Mouse (Mus musculus): ENCODE measurements around the gene Nol9. TPM values are rescaled to one million over a fixed set of nuclear protein-coding genes. Genes with fewer than 3 reads are reported as not detected.
A peak's percentile ranks its signal among the peaks of the same experiment; 100 is the strongest.

Gene Nol9
- polyA plus RNA-seq, 1 experiment from 2014 or later: 18.1 TPM

- Histone ChIP-seq H3K9me3 (no peaks in the 10 kb centered on the region), H3K36me3 (peaks cover 50% of the 10 kb centered on the region), H3K4me2 (peak overlapping the region; percentile 99), H3K27ac (replicated peaks) (peak overlapping the region; percentile 95), H3K9ac (peak overlapping the region; percentile 94), H3K27me3 (replicated peaks) (no peaks in the 10 kb centered on the region), H3K4me3 (peak overlapping the region; percentile 87), H3K4me1 (peaks cover 62% of the 10 kb centered on the region)
- 42% methylated on average over 8 of the region's 8 CpGs for WGBS
- ATAC-seq (ENCODE audit: extremely low read depth, insufficient number of reproducible peaks, low FRiP score, low TSS enrichment): no peak
Measured at GRCm38 (mm10) chr4:152011171-152011760, 27.9 kb upstream of the Nol9 start.

DNA sequence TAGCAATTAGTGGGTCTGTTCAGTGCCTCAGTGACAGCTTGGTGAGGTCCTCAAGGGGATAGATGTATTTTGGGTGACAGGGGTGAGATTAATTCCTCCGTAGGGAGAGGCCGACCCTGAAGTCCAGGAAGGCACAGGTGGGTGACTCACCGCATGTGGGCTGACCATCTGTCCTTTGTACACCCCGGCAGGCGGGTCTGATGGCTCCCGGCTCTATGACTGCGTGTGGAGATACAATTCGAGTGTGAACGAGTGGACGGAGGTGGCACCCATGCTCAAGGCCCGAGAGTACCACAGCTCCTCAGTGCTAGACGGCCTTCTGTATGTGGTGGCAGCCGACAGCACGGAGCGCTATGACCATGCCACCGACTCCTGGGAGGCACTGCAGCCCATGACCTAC, 27.0 kb upstream of the Nol9 start:
- 78% methylated on average over 16 of the region's 16 CpGs for WGBS
- H3K4me1 ChIP-seq: peaks cover 53% of the 10 kb centered on the region
- H3K27ac ChIP-seq (replicated peaks): peak overlapping the region; percentile 80; the same call in 1 of the 2 replicates
- H3K9ac ChIP-seq: peak overlapping the region; percentile 94
- peak overlapping the region; percentile 99 for H3K4me2 ChIP-seq
- H3K27me3 ChIP-seq (replicated peaks): no peaks in the 10 kb centered on the region
- H3K4me3 ChIP-seq: peak overlapping the region; percentile 87
- H3K36me3 ChIP-seq: peaks cover 58% of the 10 kb centered on the region
- H3K9me3 ChIP-seq: no peaks in the 10 kb centered on the region
- no peak for ATAC-seq (ENCODE audit: extremely low read depth, insufficient number of reproducible peaks, low FRiP score, low TSS enrichment)

DNA sequence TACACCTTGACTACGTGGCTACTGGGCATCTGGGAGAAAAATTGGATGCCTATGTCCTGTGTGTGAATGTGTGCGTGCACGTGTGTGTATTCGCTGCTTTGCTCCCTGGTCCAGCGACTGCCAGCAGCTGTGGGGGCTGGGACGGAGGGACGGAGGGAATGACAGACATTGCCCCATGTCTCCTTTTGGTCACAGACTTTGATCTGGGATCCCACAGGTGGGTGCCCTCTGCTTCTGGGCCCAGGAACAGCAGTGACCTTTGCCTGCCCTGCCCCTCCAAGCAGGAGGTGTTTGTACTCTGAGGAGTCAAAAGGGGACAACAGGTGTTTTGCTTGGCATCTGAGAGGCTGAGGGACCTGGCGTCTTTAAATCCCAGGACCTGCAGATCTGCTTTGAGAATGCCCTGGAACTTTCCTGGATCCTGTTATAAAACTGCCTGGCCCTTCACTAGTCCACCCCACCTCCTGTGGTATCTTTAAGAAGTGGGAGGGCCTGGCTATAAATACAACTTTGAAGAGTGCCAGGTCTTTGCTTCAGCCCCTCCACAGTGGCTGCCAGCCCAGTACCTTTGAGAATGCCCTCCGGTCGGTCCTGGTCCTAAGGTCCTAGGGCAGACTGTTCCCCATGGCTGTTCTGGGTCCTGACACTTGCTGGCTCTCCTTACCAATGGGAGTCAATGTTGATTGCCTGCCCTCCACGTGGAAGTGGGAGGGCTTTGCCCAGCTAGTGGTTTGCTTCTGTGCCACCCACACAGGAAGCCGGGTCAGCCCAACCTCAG, 25.9 kb upstream of the Nol9 start:
- H3K4me3 ChIP-seq: peak overlapping the region; percentile 24
- H3K9me3 ChIP-seq: no peaks in the 10 kb centered on the region
- H3K9ac ChIP-seq: peak overlapping the region; percentile 69
- ATAC-seq (ENCODE audit: extremely low read depth, insufficient number of reproducible peaks, low FRiP score, low TSS enrichment): no peak
- peak overlapping the region; percentile 80 for H3K27ac ChIP-seq (replicated peaks)
- 64% methylated on average over 12 of the region's 12 CpGs for WGBS
- H3K4me2 ChIP-seq: peak overlapping the region; percentile 99
- no peaks in the 10 kb centered on the region for H3K27me3 ChIP-seq (replicated peaks)
- H3K36me3 ChIP-seq: peaks cover 69% of the 10 kb centered on the region
- peaks cover 42% of the 10 kb centered on the region for H3K4me1 ChIP-seq

DNA sequence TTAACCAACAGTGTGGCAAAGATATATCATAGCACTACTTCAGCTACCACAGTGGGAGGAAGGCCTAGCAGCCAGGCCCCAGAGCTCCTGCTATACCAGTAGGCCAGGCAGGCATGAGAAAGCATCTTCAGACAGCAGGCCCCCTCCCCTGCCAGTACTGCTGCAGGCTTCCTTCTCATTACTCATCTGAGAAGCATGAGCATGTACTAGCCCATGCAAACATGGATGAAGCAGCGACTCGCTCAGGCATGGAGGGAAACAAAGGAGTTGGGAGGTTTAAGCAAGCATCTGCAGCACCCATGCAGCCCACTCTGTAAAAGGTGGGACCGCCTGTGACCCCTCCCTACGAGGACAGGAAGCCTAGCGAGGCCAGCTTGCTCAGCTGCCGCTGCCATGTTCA, 20.0 kb upstream of the Nol9 start:
- H3K27me3 ChIP-seq (replicated peaks): no peaks in the 10 kb centered on the region
- ATAC-seq (ENCODE audit: extremely low read depth, insufficient number of reproducible peaks, low FRiP score, low TSS enrichment): no peak
- peaks cover 100% of the 10 kb centered on the region for H3K36me3 ChIP-seq
- H3K4me2 ChIP-seq: no peak overlapping the region
- no peak overlapping the region for H3K27ac ChIP-seq (replicated peaks)
- H3K9me3 ChIP-seq: no peaks in the 10 kb centered on the region
- 0 out of 2 replicates have a peak overlapping the region, but pooled peaks have one; percentile 16 for H3K9ac ChIP-seq
- peaks cover 2% of the 10 kb centered on the region for H3K4me1 ChIP-seq
- WGBS: 78% methylated on average over 6 of the region's 6 CpGs
- H3K4me3 ChIP-seq: no peak overlapping the region

DNA sequence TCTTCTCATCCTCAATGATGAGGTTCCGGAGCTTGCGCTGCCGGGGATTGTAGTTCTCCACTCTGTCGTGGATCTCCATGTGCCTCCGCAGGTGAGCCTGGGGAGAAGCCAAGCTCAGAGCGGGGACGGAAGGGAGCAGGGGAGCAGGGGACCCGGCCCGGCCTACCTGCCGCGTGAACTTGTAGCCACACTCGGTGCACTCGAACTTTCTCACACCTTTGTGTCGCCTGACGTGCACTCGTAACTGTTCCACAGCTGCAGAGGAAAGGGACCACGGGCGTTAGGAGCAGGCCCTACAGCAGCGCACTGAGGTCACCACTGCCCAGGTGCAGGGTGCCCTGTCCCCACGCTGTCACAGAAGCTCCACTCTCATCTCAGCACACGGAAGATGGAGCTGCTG, 19.1 kb upstream of the Nol9 start:
- H3K4me3 ChIP-seq: no peak overlapping the region
- no peak overlapping the region for H3K27ac ChIP-seq (replicated peaks)
- no peak overlapping the region for H3K9ac ChIP-seq
- no peaks in the 10 kb centered on the region for H3K27me3 ChIP-seq (replicated peaks)
- ATAC-seq (ENCODE audit: extremely low read depth, insufficient number of reproducible peaks, low FRiP score, low TSS enrichment): no peak
- H3K4me2 ChIP-seq: no peak overlapping the region
- H3K36me3 ChIP-seq: peaks cover 100% of the 10 kb centered on the region
- peaks cover 9% of the 10 kb centered on the region for H3K4me1 ChIP-seq
- WGBS: 84% methylated on average over 21 of the region's 21 CpGs
- no peaks in the 10 kb centered on the region for H3K9me3 ChIP-seq

DNA sequence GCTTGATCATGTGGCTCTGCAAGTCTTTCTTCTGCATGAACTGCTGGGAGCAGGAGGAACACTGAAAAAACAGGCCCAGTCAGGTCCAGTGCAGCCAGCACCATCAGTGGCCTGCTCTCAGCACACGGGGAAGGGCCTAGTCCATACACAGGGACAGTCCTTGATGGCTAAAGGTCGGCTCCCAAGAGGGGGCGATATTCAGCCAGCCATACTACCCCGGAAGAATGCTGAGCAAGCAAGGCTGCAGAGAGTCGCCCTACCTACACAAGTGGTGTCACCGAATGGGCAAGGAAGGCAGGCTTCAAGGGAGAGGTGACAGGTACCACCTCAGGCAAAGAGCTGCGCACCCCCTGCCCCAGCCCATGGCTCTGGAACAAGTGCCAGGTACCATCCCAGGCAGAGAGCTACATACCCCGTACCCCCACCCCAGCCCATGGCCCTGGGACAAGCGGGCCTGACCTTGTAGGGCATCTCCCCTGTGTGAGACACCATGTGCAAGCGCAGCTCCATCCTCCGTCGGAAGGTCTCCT, 17.5 kb upstream of the Nol9 start:
- H3K36me3 ChIP-seq: peaks cover 95% of the 10 kb centered on the region
- WGBS: 71% methylated on average over 12 of the region's 12 CpGs
- ATAC-seq (ENCODE audit: extremely low read depth, insufficient number of reproducible peaks, low FRiP score, low TSS enrichment): no peak

DNA sequence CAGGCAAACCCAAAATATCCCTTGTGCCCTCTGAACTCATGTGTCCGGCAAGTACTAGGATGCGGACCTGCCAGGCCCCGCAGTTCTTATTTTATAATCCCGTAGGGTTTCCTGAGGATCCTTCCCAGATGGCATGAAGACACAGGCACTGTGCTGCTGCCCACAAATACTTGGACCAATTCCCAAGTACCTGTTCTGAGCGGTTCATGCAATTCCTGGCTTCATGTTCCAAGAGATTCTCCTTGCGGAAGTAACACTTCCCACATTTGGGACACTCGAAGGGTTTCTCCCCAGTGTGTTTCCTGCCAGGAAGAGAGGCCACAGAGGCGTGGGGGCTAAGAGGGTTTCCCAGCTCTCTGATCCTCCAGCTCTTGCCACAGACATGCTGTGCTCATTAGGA, 16.6 kb upstream of the Nol9 start:
- ATAC-seq (ENCODE audit: extremely low read depth, insufficient number of reproducible peaks, low FRiP score, low TSS enrichment): no peak
- Histone ChIP-seq H3K4me2 (no peak overlapping the region), H3K4me1 (peaks cover 30% of the 10 kb centered on the region), H3K4me3 (no peak overlapping the region), H3K27me3 (replicated peaks) (no peaks in the 10 kb centered on the region), H3K9me3 (no peaks in the 10 kb centered on the region), H3K36me3 (peaks cover 86% of the 10 kb centered on the region), H3K27ac (replicated peaks) (no peak overlapping the region), H3K9ac (0 out of 2 replicates have a peak overlapping the region, but pooled peaks have one; percentile 33)
- WGBS: 76% methylated on average over 8 of the region's 8 CpGs

More for the DNA sequence above, 17.5 kb upstream of the Nol9 start:
- Histone ChIP-seq H3K27ac (replicated peaks) (no peak overlapping the region), H3K4me2 (no peak overlapping the region), H3K9ac (no peak overlapping the region), H3K27me3 (replicated peaks) (no peaks in the 10 kb centered on the region), H3K4me3 (no peak overlapping the region), H3K4me1 (peaks cover 25% of the 10 kb centered on the region), H3K9me3 (no peaks in the 10 kb centered on the region)

GRCm38 (mm10) chr4:152024525-152024924, 14.6 kb upstream of the Nol9 start:
- Histone ChIP-seq H3K27ac (replicated peaks) (no peak overlapping the region), H3K4me3 (no peak overlapping the region), H3K36me3 (peaks cover 66% of the 10 kb centered on the region), H3K9me3 (no peaks in the 10 kb centered on the region), H3K9ac (peak overlapping the region; percentile 90; the same call in 1 of the 2 replicates), H3K4me2 (no peak overlapping the region), H3K4me1 (peaks cover 42% of the 10 kb centered on the region), H3K27me3 (replicated peaks) (no peaks in the 10 kb centered on the region)
- WGBS: 93% methylated on average over 11 of the region's 11 CpGs
- no peak for ATAC-seq (ENCODE audit: extremely low read depth, insufficient number of reproducible peaks, low FRiP score, low TSS enrichment)

DNA sequence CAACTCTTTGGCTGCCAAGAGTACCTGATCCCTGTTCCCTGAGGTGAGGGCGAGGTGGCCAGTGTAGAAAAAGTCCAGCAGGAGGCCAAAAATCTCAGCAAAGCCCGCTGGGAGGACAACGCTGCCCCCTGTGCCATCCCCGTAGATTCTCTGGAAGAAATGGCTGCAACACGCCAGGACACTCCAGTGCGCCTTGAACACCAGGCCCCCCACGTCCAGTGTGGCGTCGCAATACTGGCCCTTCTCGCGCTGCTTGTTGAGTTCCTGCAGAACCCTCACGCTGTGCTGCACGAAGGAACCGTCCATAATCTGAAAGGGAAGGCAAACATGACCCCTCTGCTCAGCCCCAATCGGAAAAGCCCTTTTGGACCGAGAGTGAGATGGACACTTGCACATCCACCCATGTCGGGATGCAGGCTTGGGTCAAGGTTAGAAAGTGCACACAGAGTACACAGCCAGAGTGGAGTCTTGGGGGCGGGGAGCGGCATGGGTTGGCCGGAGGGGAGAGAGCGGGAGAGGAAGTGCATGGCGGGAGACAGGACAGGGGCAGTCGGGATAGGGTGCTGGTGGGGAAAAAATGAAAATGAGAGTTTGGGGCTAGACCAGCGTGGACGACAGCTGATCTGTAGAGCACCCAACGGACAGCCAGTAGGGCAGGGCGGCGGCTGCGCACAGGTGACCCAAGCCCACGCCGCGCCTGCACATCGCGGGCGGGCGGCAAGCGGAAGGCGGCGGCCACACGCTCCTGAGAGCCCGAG, 12.2 kb upstream of the Nol9 start:
- H3K36me3 ChIP-seq: peaks cover 42% of the 10 kb centered on the region
- H3K4me2 ChIP-seq: peak overlapping the region; percentile 99
- peak overlapping the region; percentile 90 for H3K9ac ChIP-seq
- H3K27ac ChIP-seq (replicated peaks): peak overlapping the region; percentile 78
- ATAC-seq (ENCODE audit: extremely low read depth, insufficient number of reproducible peaks, low FRiP score, low TSS enrichment): peak; percentile 22
- peaks cover 45% of the 10 kb centered on the region for H3K4me1 ChIP-seq
- H3K4me3 ChIP-seq: peak overlapping the region; percentile 88
- H3K27me3 ChIP-seq (replicated peaks): peaks cover 6% of the 10 kb centered on the region
- 3% methylated on average over 30 of the region's 41 CpGs for whole genome bisulfite sequencing
- no peaks in the 10 kb centered on the region for H3K9me3 ChIP-seq

DNA sequence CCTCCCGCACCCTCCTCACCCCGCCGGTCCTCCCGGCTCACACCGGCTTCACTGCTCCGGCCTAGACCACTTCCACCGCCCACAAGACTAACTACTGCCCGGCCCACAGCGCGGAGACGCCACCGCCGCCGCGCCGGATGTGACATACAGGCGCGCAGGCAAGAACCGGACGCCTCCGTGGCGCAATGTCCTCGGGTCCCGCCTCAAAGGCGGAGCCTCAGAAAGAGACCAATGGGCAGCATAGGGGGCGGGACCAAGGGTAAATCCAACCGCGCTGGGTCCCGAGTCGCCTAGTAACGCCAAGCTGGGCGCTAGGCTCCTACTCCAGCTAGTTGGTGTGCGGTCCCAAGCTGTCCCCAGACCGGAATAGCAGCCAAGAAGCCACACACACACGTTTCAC, 11.6 kb upstream of the Nol9 start, which contains the start of gene Zbtb48:
Zbtb48 (minus strand) TSS at position 148 of the 400 bp plus-strand sequence.
- Histone ChIP-seq H3K27me3 (replicated peaks) (peaks cover 12% of the 10 kb centered on the region), H3K27ac (replicated peaks) (peak within 1 kb of the TSS; percentile 78), H3K4me3 (peak within 1 kb of the TSS; percentile 88), H3K36me3 (peaks cover 36% of the 10 kb centered on the region), H3K4me1 (peaks cover 45% of the 10 kb centered on the region), H3K9me3 (no peaks in the 10 kb centered on the region), H3K4me2 (peak within 1 kb of the TSS; percentile 99), H3K9ac (peak within 1 kb of the TSS; percentile 90)
- under 1% methylated on average over 35 of the region's 35 CpGs for WGBS
- peak; percentile 93 for ATAC-seq (ENCODE audit: extremely low read depth, insufficient number of reproducible peaks, low FRiP score, low TSS enrichment)

DNA sequence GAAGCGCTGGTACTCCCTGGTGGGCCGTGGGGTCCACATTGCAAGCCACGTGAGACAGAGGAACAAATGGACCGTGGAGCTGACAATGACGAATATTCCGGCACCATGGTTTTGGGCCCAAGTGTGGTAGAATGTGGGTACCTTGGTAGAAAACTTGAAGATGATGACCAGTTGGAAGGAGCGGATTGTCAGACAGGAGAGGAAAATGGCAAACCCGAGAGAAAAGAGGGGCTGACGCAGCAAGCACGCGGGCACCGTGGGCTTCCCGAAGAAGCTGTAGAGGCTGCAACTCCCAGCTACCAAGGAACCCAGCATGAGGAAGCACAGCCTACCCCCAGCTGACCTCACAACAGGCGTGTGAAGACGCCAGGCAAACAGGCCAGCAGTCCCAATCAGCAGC, 10.7 kb upstream of the Nol9 start:
- H3K9ac ChIP-seq: peak overlapping the region; percentile 80
- H3K4me1 ChIP-seq: peaks cover 45% of the 10 kb centered on the region
- no peak overlapping the region for H3K27ac ChIP-seq (replicated peaks)
- no peak for ATAC-seq (ENCODE audit: extremely low read depth, insufficient number of reproducible peaks, low FRiP score, low TSS enrichment)
- H3K4me3 ChIP-seq: peak overlapping the region; percentile 88
- 56% methylated on average over 15 of the region's 15 CpGs for WGBS
- peaks cover 16% of the 10 kb centered on the region for H3K27me3 ChIP-seq (replicated peaks)
- no peaks in the 10 kb centered on the region for H3K9me3 ChIP-seq
- H3K4me2 ChIP-seq: peak overlapping the region; percentile 99
- H3K36me3 ChIP-seq: peaks cover 26% of the 10 kb centered on the region
